Mouse (Mus musculus) bone marrow, adult 2 months (tissue): ENCODE results near the gene Pus3. TPM values are rescaled to one million over a fixed set of nuclear protein-coding genes. Genes with fewer than 3 reads are reported as not detected.
"Not testable (repeated sequence)": the region's sequence is repeated elsewhere in the genome, so short reads cannot be mapped to it uniquely, and the experiment has no call there.

ENCODE experiments used
- H3K27ac ChIP-seq: fragments of 200-500 bp; 2 replicates; pipeline ENCODE4 v1.5.1; 2012; ENCODE audit warnings: low read depth, mild to moderate bottlenecking, control low read depth, inconsistent platforms, low read length; ENCODE audit not compliant: control insufficient read depth, poor library complexity, insufficient read depth
- H3K4me1 ChIP-seq: fragments of 200-500 bp; 2 replicates; pipeline ENCODE4 v1.6.1; 2011; ENCODE audit warnings: low read length; ENCODE audit not compliant: control insufficient read depth, insufficient read depth
- H3K4me3 ChIP-seq: fragments of 200-500 bp; replicated peaks from 2 replicates; pipeline ENCODE3; 2011; ENCODE audit warnings: mild to moderate bottlenecking, low read depth, low read length, control low read depth; ENCODE audit not compliant: control insufficient read depth
- CTCF ChIP-seq: fragments of 200-500 bp; IDR thresholded peaks from 2 replicates; pipeline ENCODE4 v1.5.1; 2011; ENCODE audit warnings: low read length, control low read depth; ENCODE audit not compliant: control insufficient read depth, insufficient read depth
- POLR2A ChIP-seq: fragments of 200-500 bp; IDR thresholded peaks from 2 replicates; pipeline ENCODE4 v1.6.1; 2011; ENCODE audit warnings: low read depth, mild to moderate bottlenecking, control low read depth, low read length, borderline replicate concordance; ENCODE audit not compliant: control insufficient read depth
- WGBS: fragments of 180-500 bp; shearing (Covaris S2); methylation state at CpG from one replicate; pipeline ENCODE4 v1.1.7; 2018; 5-methylcytosine and 5-hydroxymethylcytosine counted together
- polyA plus RNA-seq: library from polyadenylated mRNA; stranded (reverse); fragments of >200 nt; gene quantifications from 2 replicates; pipeline ENCODE4 v1.2.4, GENCODE M21; 2011; ENCODE audit warnings: low replicate concordance; ENCODE audit not compliant: missing spikeins, insufficient read depth, insufficient read length

The Pus3 gene
- polyA plus RNA-seq, 1 experiment, result 9.4 TPM

- WGBS, result 13% methylated on average over 32 of the region's 32 CpGs
- TF ChIP-seq POLR2A, result no peak
- no peak for TF ChIP-seq CTCF
- Histone ChIP-seq H3K4me3 (no peak overlapping the region), H3K4me1 (no peaks in the 10 kb centered on the region; the same call in 1 of the 2 replicates), H3K27ac (no peak overlapping the region)
Measured at GRCm38 (mm10) chr9:35574416-35574815, 16.0 kb downstream of the Pus3 start.

- TF ChIP-seq CTCF, result no peak
- TF ChIP-seq POLR2A, result no peak
- H3K27ac ChIP-seq, result no peak overlapping the region
- H3K4me3 ChIP-seq, result no peak overlapping the region
- WGBS, result 14% methylated on average over 1 of the region's 1 CpGs
- H3K4me1 ChIP-seq, result no peaks in the 10 kb centered on the region
Measured at GRCm38 (mm10) chr9:35587674-35588073, 29.3 kb downstream of the Pus3 start.

- Histone ChIP-seq H3K27ac (no peak overlapping the region), H3K4me3 (no peak overlapping the region), H3K4me1 (no peaks in the 10 kb centered on the region)
- WGBS, result 10% methylated on average over 2 of the region's 2 CpGs
- no peak for TF ChIP-seq POLR2A
- no peak for TF ChIP-seq CTCF
Measured at GRCm38 (mm10) chr9:35592903-35593302, 34.5 kb downstream of the Pus3 start.

GRCm38 (mm10) chr9:35607647-35608405 is 49.4 kb downstream of the Pus3 start:
- Histone ChIP-seq H3K27ac (no peak overlapping the region), H3K4me3 (no peak overlapping the region), H3K4me1 (no peaks in the 10 kb centered on the region)
- 59% methylated on average over 8 of the region's 8 CpGs for WGBS
- no peak for TF ChIP-seq POLR2A
- TF ChIP-seq CTCF, result no peak

GRCm38 (mm10) chr9:35611841-35612240 is 53.4 kb downstream of the Pus3 start, which contains the start of gene Pate4:
Pate4 (minus strand) TSS chr9:35611941.
- 70% methylated on average over 1 of the region's 1 CpGs for WGBS
- no peak within 1 kb of the TSS for H3K4me3 ChIP-seq
- TF ChIP-seq POLR2A (no peak), CTCF (no peak)
- H3K4me1 ChIP-seq, result no peaks in the 10 kb centered on the region
- no peak within 1 kb of the TSS for H3K27ac ChIP-seq

GRCm38 (mm10) chr9:35614005-35614404 is 55.6 kb downstream of the Pus3 start:
- WGBS, result 26% methylated on average over 2 of the region's 2 CpGs
- TF ChIP-seq POLR2A (no peak), CTCF (no peak)
- H3K4me1 ChIP-seq, result no peaks in the 10 kb centered on the region

GRCm38 (mm10) chr9:35616784-35617183 is 58.4 kb downstream of the Pus3 start:
- not testable (repeated sequence) for H3K4me1 ChIP-seq, H3K27ac ChIP-seq, H3K4me3 ChIP-seq
- 56% methylated on average over 2 of the region's 2 CpGs for WGBS

More at GRCm38 (mm10) chr9:35614005-35614404, 55.6 kb downstream of the Pus3 start:
- Histone ChIP-seq H3K27ac (no peak overlapping the region), H3K4me3 (no peak overlapping the region)

Other genes starting within 250 kb of the Pus3 start
- 0.66 and 2.8 TPM in 2 replicates for gene Cdon, start 137.5 kb upstream of the Pus3 start, polyA plus RNA-seq
- not detected in 2 replicates for gene Gm1113, start 40.3 kb upstream of the Pus3 start, polyA plus RNA-seq
- gene Ddx25, start 67 bp upstream of the Pus3 start, polyA plus RNA-seq, result 0.18 TPM in 1 of 2 replicates, not detected in the other
- gene Pate2, start 11.7 kb downstream of the Pus3 start, polyA plus RNA-seq, result 0.57 TPM in 1 of 2 replicates, not detected in the other
- 14.7 and 21.1 TPM in 2 replicates for gene Hyls1, start 11.8 kb downstream of the Pus3 start, polyA plus RNA-seq
- not detected in 2 replicates for gene Pate4, start 53.3 kb downstream of the Pus3 start, polyA plus RNA-seq
- not detected in 2 replicates for gene Pate3, start 89.6 kb downstream of the Pus3 start, polyA plus RNA-seq
- gene Pate1, start 128.8 kb downstream of the Pus3 start, polyA plus RNA-seq, result not detected in 2 replicates
- gene Gm17677, start 182.5 kb downstream of the Pus3 start, polyA plus RNA-seq, result not detected in 2 replicates
- gene Gm17727, start 219.5 kb downstream of the Pus3 start, polyA plus RNA-seq, result not detected in 2 replicates
- gene Gm27235, start 231.5 kb downstream of the Pus3 start, polyA plus RNA-seq, result not detected in 2 replicates
- not detected in 2 replicates for gene D730048I06Rik, start 231.5 kb downstream of the Pus3 start, polyA plus RNA-seq